Mouse (Mus musculus): Measurements from ENCODE around the gene Prkacb. TPM values are rescaled to one million over a fixed set of nuclear protein-coding genes. Genes with fewer than 3 reads are reported as not detected.

Gene Prkacb
- polyA plus RNA-seq, 1 experiment = 41.7 TPM

DNA sequence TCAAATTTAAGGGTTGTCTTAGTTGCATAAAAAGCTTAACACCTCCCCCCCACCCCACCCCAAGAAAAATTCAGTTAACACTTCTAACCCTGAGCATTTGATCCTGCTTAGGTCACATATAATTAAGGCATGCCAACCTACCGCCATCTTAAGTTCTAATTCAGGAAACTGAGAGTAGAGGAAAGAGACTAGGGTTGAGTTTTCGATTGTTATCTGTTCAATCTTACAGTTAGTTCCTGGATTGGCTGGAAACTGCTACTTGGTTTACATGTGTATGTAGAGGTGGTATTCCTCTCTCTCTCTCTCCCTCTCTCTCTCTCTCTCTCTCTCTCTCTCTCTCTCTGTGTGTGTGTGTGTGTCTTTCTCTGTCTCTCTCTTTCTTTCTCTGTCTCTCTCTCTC is 129.7 kb downstream of the Prkacb start:
- no peak overlapping the region for H3K27ac ChIP-seq (ENCODE audit: insufficient read depth, low read length)

GRCm38 (mm10) chr3:146682140-146682651 is 130.6 kb downstream of the Prkacb start:
- Histone ChIP-seq H3K4me3 (ENCODE audit: low read depth, low read length) (no peak overlapping the region), H3K9ac (ENCODE audit: low read depth, poor library complexity, severe bottlenecking) (no peak overlapping the region), H3K4me1 (ENCODE audit: control insufficient read depth, insufficient read depth, low read length) (no peaks in the 10 kb centered on the region), H3K27ac (ENCODE audit: insufficient read depth, low read length) (no peak overlapping the region), H3K9me3 (replicated peaks; ENCODE audit: control insufficient read depth, insufficient read depth, low read length, poor library complexity, severe bottlenecking) (no peaks in the 10 kb centered on the region), H3K27me3 (ENCODE audit: control insufficient read depth, insufficient read depth, low read length, poor library complexity, severe bottlenecking) (no peaks in the 10 kb centered on the region; the same call in 1 of the 2 replicates), H3K36me3 (ENCODE audit: control insufficient read depth, insufficient read depth, low read length, poor library complexity, severe bottlenecking) (no peaks in the 10 kb centered on the region)
- no peak for TF ChIP-seq EP300 (IDR thresholded peaks at IDR 0.05; ENCODE audit: insufficient read depth, low read depth, low read length)

More for the DNA sequence above, 129.7 kb downstream of the Prkacb start:
- Histone ChIP-seq H3K4me3 (ENCODE audit: low read depth, low read length) (no peak overlapping the region), H3K9ac (ENCODE audit: low read depth, poor library complexity, severe bottlenecking) (no peak overlapping the region), H3K36me3 (ENCODE audit: control insufficient read depth, insufficient read depth, low read length, poor library complexity, severe bottlenecking) (no peaks in the 10 kb centered on the region), H3K9me3 (replicated peaks; ENCODE audit: control insufficient read depth, insufficient read depth, low read length, poor library complexity, severe bottlenecking) (no peaks in the 10 kb centered on the region), H3K4me1 (ENCODE audit: control insufficient read depth, insufficient read depth, low read length) (no peaks in the 10 kb centered on the region), H3K27me3 (ENCODE audit: control insufficient read depth, insufficient read depth, low read length, poor library complexity, severe bottlenecking) (no peaks in the 10 kb centered on the region; the same call in 1 of the 2 replicates)
- TF ChIP-seq POLR2A (IDR thresholded peaks at IDR 0.05; ENCODE audit: insufficient read depth, low read length) (no peak), EP300 (IDR thresholded peaks at IDR 0.05; ENCODE audit: insufficient read depth, low read depth, low read length) (no peak), CTCF (IDR thresholded peaks at IDR 0.05; ENCODE audit: low read depth, low read length) (no peak)

DNA sequence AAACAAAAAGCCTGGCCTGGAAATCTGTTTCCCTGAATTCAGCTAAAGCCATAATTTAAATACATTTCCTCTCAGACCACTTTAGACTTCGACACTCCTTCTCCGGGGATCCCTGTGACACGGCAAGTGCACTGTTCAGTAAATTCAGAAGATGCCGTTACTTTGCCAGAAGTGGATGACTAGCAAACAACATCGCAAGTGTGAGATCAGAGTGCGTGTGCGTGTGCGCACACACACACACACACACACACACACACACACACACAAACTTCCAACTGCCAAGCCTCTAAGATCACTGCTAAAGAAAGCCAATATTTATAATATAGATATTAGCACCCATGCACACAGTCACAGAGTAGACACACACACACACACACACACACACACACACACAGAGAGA is 131.1 kb downstream of the Prkacb start:
- no peak overlapping the region for H3K27ac ChIP-seq (ENCODE audit: insufficient read depth, low read length)
- H3K4me1 ChIP-seq (ENCODE audit: control insufficient read depth, insufficient read depth, low read length) = no peaks in the 10 kb centered on the region
- H3K4me3 ChIP-seq (ENCODE audit: low read depth, low read length) = no peak overlapping the region
- no peaks in the 10 kb centered on the region; the same call in 1 of the 2 replicates for H3K27me3 ChIP-seq (ENCODE audit: control insufficient read depth, insufficient read depth, low read length, poor library complexity, severe bottlenecking)
- H3K9ac ChIP-seq (ENCODE audit: low read depth, poor library complexity, severe bottlenecking) = no peak overlapping the region
- no peak for TF ChIP-seq POLR2A (IDR thresholded peaks at IDR 0.05; ENCODE audit: insufficient read depth, low read length)
- TF ChIP-seq EP300 (IDR thresholded peaks at IDR 0.05; ENCODE audit: insufficient read depth, low read depth, low read length) = no peak
- TF ChIP-seq CTCF (IDR thresholded peaks at IDR 0.05; ENCODE audit: low read depth, low read length) = no peak
- no peaks in the 10 kb centered on the region for H3K9me3 ChIP-seq (replicated peaks; ENCODE audit: control insufficient read depth, insufficient read depth, low read length, poor library complexity, severe bottlenecking)
- no peaks in the 10 kb centered on the region for H3K36me3 ChIP-seq (ENCODE audit: control insufficient read depth, insufficient read depth, low read length, poor library complexity, severe bottlenecking)

DNA sequence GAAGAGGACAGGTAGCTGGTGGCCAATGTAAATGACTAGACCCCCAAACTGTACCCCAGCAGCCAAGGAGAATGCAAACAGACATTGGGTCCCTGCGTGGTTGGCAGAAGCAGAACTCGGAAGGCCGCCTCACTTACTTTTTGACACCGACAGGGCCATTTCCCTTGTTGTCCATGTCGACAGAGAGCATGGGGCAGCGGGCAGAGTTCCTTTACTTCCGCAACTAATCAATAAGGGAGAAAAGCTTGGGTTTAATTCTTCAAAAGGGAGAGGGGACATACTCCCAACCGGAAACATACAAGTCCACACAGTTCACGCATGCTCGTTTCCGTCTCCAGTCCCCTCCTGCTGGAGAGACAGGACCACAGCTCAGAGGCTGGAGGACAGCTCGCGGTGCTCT is 132.2 kb downstream of the Prkacb start:
- H3K36me3 ChIP-seq (ENCODE audit: control insufficient read depth, insufficient read depth, low read length, poor library complexity, severe bottlenecking) = no peaks in the 10 kb centered on the region
- H3K27ac ChIP-seq (ENCODE audit: insufficient read depth, low read length) = no peak overlapping the region
- TF ChIP-seq POLR2A (IDR thresholded peaks at IDR 0.05; ENCODE audit: insufficient read depth, low read length) (no peak), CTCF (IDR thresholded peaks at IDR 0.05; ENCODE audit: low read depth, low read length) (no peak), EP300 (IDR thresholded peaks at IDR 0.05; ENCODE audit: insufficient read depth, low read depth, low read length) (no peak)
- H3K9ac ChIP-seq (ENCODE audit: low read depth, poor library complexity, severe bottlenecking) = no peak overlapping the region
- no peaks in the 10 kb centered on the region for H3K27me3 ChIP-seq (ENCODE audit: control insufficient read depth, insufficient read depth, low read length, poor library complexity, severe bottlenecking)
- H3K4me3 ChIP-seq (ENCODE audit: low read depth, low read length) = no peak overlapping the region
- H3K9me3 ChIP-seq (replicated peaks; ENCODE audit: control insufficient read depth, insufficient read depth, low read length, poor library complexity, severe bottlenecking) = no peaks in the 10 kb centered on the region
- H3K4me1 ChIP-seq (ENCODE audit: control insufficient read depth, insufficient read depth, low read length) = no peaks in the 10 kb centered on the region

DNA sequence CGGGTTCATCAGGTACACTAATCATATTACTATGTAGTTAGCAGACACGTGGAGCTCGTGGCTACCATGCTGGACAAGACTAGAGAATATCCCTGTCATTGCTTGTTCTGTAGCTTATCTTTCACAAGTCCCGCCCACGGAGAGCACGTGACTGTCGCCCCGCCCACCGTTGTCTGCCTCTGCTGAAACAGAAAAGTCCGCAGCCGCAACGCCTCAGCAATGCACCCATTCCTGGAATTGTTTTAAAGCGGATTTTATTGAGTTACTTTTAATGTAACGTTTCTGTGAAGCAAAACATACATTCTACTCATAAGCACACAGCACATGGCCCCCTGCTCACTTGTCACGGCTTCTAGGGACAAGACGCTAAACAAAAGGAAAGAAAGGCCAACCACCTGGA is 133.1 kb downstream of the Prkacb start:
- Histone ChIP-seq H3K36me3 (ENCODE audit: control insufficient read depth, insufficient read depth, low read length, poor library complexity, severe bottlenecking) (no peaks in the 10 kb centered on the region), H3K9ac (ENCODE audit: low read depth, poor library complexity, severe bottlenecking) (no peak overlapping the region), H3K4me1 (ENCODE audit: control insufficient read depth, insufficient read depth, low read length) (no peaks in the 10 kb centered on the region), H3K27me3 (ENCODE audit: control insufficient read depth, insufficient read depth, low read length, poor library complexity, severe bottlenecking) (no peaks in the 10 kb centered on the region), H3K4me3 (ENCODE audit: low read depth, low read length) (no peak overlapping the region), H3K9me3 (replicated peaks; ENCODE audit: control insufficient read depth, insufficient read depth, low read length, poor library complexity, severe bottlenecking) (no peaks in the 10 kb centered on the region), H3K27ac (ENCODE audit: insufficient read depth, low read length) (no peak overlapping the region)
- TF ChIP-seq CTCF (IDR thresholded peaks at IDR 0.05; ENCODE audit: low read depth, low read length) (no peak), POLR2A (IDR thresholded peaks at IDR 0.05; ENCODE audit: insufficient read depth, low read length) (no peak), EP300 (IDR thresholded peaks at IDR 0.05; ENCODE audit: insufficient read depth, low read depth, low read length) (no peak)

Other genes starting within 250 kb of the Prkacb start
- not detected in 2 replicates for gene Uox, start 242.6 kb downstream of the Prkacb start, polyA plus RNA-seq (2011; ENCODE audit: insufficient read depth, insufficient read length, low read depth, missing spikeins)
- not detected in 2 replicates for gene Dnase2b, start 197.4 kb downstream of the Prkacb start, polyA plus RNA-seq (2011; ENCODE audit: insufficient read depth, insufficient read length, low read depth, missing spikeins)
- gene 4930503B20Rik, start 161.7 kb downstream of the Prkacb start, polyA plus RNA-seq (2011; ENCODE audit: insufficient read depth, insufficient read length, low read depth, missing spikeins) = not detected in 2 replicates
- gene Samd13, start 127.4 kb downstream of the Prkacb start, polyA plus RNA-seq (2011; ENCODE audit: insufficient read depth, insufficient read length, low read depth, missing spikeins) = not detected in 2 replicates
- 0.37 and 1.5 TPM in 2 replicates for gene Ttll7, start 39.4 kb upstream of the Prkacb start, polyA plus RNA-seq (2011; ENCODE audit: insufficient read depth, insufficient read length, low read depth, missing spikeins)